Mouse (Mus musculus) lung, embryonic 15.5 days (tissue): Measurements from ENCODE around the gene 2310030G06Rik. TPM values are rescaled to one million over a fixed set of nuclear protein-coding genes. Genes with fewer than 3 reads are reported as not detected.

ENCODE experiments used
- ATAC-seq: fragments of 200-750 bp; cut with Nextera tagmentation; 2 replicates; pipeline ENCODE4 v1.8.0; 2017; ENCODE audit warnings: moderate number of reproducible peaks, borderline replicate concordance; ENCODE audit not compliant: low FRiP score, low TSS enrichment; ENCODE audit errors: extremely low read depth
- H3K27ac ChIP-seq: fragments of 300-500 bp; sonication (generic); 2 replicates; pipeline ENCODE4 v1.5.1; 2015; ENCODE audit warnings: moderate library complexity, mild to moderate bottlenecking, inconsistent platforms
- H3K27me3 ChIP-seq: fragments of 300-500 bp; sonication (generic); 2 replicates; pipeline ENCODE4 v1.6.1; 2015; ENCODE audit warnings: inconsistent platforms
- H3K36me3 ChIP-seq: fragments of 300-500 bp; sonication (generic); 2 replicates; pipeline ENCODE4 v1.6.1; 2015; ENCODE audit warnings: inconsistent platforms
- H3K4me1 ChIP-seq: fragments of 300-500 bp; sonication (generic); 2 replicates; pipeline ENCODE4 v1.6.1; 2015; ENCODE audit warnings: inconsistent platforms
- H3K4me2 ChIP-seq: fragments of 300-500 bp; sonication (generic); 2 replicates; pipeline ENCODE4 v1.6.1; 2015; ENCODE audit warnings: inconsistent platforms, mild to moderate bottlenecking, moderate library complexity
- H3K4me3 ChIP-seq: fragments of 300-500 bp; sonication (generic); 2 replicates; pipeline ENCODE4 v1.5.1; 2015; ENCODE audit warnings: mild to moderate bottlenecking, inconsistent platforms
- H3K9ac ChIP-seq: fragments of 300-500 bp; sonication (generic); 2 replicates; pipeline ENCODE4 v1.6.1; 2015; ENCODE audit warnings: inconsistent platforms
- H3K9me3 ChIP-seq: fragments of 300-500 bp; sonication (generic); 2 replicates; pipeline ENCODE4 v1.6.1; 2016; ENCODE audit warnings: inconsistent platforms
- WGBS: fragments of 180-500 bp; shearing (Covaris S2); methylation state at CpG from one replicate; pipeline ENCODE4 v1.1.7; 2015; 5-methylcytosine and 5-hydroxymethylcytosine counted together
- polyA plus RNA-seq: library from polyadenylated mRNA; unstranded; fragments of >200 nt; fragmentation: Nextera tagmentation; extraction: Ambion mirVana; gene quantifications from 2 replicates; pipeline ENCODE4 v1.2.1, GENCODE M21; 2015

Gene 2310030G06Rik
- polyA plus RNA-seq, result 13.2 and 16.2 TPM in 2 replicates

- peak within 1 kb of the TSS; percentile 57 for H3K4me2 ChIP-seq
- H3K27ac ChIP-seq, result peak within 1 kb of the TSS; percentile 91
- peak within 1 kb of the TSS; percentile 41 for H3K9ac ChIP-seq
- H3K4me3 ChIP-seq, result peak within 1 kb of the TSS; percentile 41
- H3K4me1 ChIP-seq, result peaks cover 16% of the 10 kb centered on the region; the same call in 1 of the 2 replicates
- no peaks in the 10 kb centered on the region for H3K9me3 ChIP-seq
- H3K36me3 ChIP-seq, result no peaks in the 10 kb centered on the region
- peak; percentile 77; the same call in 1 of the 2 replicates for ATAC-seq
- no peaks in the 10 kb centered on the region for H3K27me3 ChIP-seq
- 1% methylated on average over 19 of the region's 19 CpGs for WGBS
These were observed at the start of gene 2310030G06Rik for GRCm38 (mm10) chr9:50746214-50746677. Gene 2310030G06Rik, minus strand, starts transcription at chr9:50746536.

GRCm38 (mm10) chr9:50795266-50795665 lies 48.9 kb upstream of the 2310030G06Rik start:
- Histone ChIP-seq H3K27me3 (no peaks in the 10 kb centered on the region), H3K27ac (no peak overlapping the region), H3K4me3 (no peak overlapping the region), H3K4me2 (no peak overlapping the region), H3K36me3 (peaks cover 24% of the 10 kb centered on the region), H3K9me3 (no peaks in the 10 kb centered on the region), H3K9ac (no peak overlapping the region), H3K4me1 (no peaks in the 10 kb centered on the region)
- 92% methylated on average over 3 of the region's 3 CpGs for whole genome bisulfite sequencing
- ATAC-seq, result no peak

GRCm38 (mm10) chr9:50782155-50782554 lies 35.8 kb upstream of the 2310030G06Rik start:
- H3K4me1 ChIP-seq, result no peaks in the 10 kb centered on the region
- no peak overlapping the region for H3K4me3 ChIP-seq
- no peak overlapping the region for H3K4me2 ChIP-seq
- 71% methylated on average over 2 of the region's 2 CpGs for WGBS
- no peaks in the 10 kb centered on the region for H3K9me3 ChIP-seq
- no peak overlapping the region for H3K27ac ChIP-seq
- no peak overlapping the region for H3K9ac ChIP-seq
- peaks cover 74% of the 10 kb centered on the region for H3K36me3 ChIP-seq
- no peaks in the 10 kb centered on the region for H3K27me3 ChIP-seq
- ATAC-seq, result no peak

- H3K27me3 ChIP-seq, result no peaks in the 10 kb centered on the region
- no peak for ATAC-seq
- peaks cover 32% of the 10 kb centered on the region for H3K36me3 ChIP-seq
- peak overlapping the region; percentile 77 for H3K4me2 ChIP-seq
- H3K9ac ChIP-seq, result peak overlapping the region; percentile 89
- WGBS, result 52% methylated on average over 11 of the region's 11 CpGs
- H3K9me3 ChIP-seq, result no peaks in the 10 kb centered on the region
- peaks cover 19% of the 10 kb centered on the region for H3K4me1 ChIP-seq
- H3K4me3 ChIP-seq, result peak overlapping the region; percentile 89
- no peak overlapping the region for H3K27ac ChIP-seq
These were observed 29.9 kb upstream of the 2310030G06Rik start for GRCm38 (mm10) chr9:50776162-50776760.

GRCm38 (mm10) chr9:50775662-50776126 lies 29.4 kb upstream of the 2310030G06Rik start:
- under 1% methylated on average over 22 of the region's 30 CpGs for WGBS
- Histone ChIP-seq H3K27me3 (no peaks in the 10 kb centered on the region), H3K36me3 (peaks cover 29% of the 10 kb centered on the region), H3K4me1 (peaks cover 19% of the 10 kb centered on the region), H3K27ac (0 out of 2 replicates have a peak overlapping the region, but pooled peaks have one; percentile 80), H3K4me2 (peak overlapping the region; percentile 77), H3K4me3 (peak overlapping the region; percentile 89), H3K9ac (peak overlapping the region; percentile 89), H3K9me3 (no peaks in the 10 kb centered on the region)
- peak; percentile 63; the same call in 1 of the 2 replicates for ATAC-seq

- Histone ChIP-seq H3K27me3 (no peaks in the 10 kb centered on the region), H3K4me2 (peak within 1 kb of the TSS; percentile 77), H3K36me3 (peaks cover 25% of the 10 kb centered on the region), H3K4me3 (peak within 1 kb of the TSS; percentile 89), H3K27ac (peak within 1 kb of the TSS; percentile 80), H3K9ac (peak within 1 kb of the TSS; percentile 89), H3K4me1 (peaks cover 19% of the 10 kb centered on the region), H3K9me3 (no peaks in the 10 kb centered on the region)
- WGBS, result under 1% methylated on average over 47 of the region's 51 CpGs
- peak; percentile 83 for ATAC-seq
These were observed 28.8 kb upstream of the 2310030G06Rik start, which contains the start of the genes Alg9 and 1110032A03Rik for GRCm38 (mm10) chr9:50774991-50775612. Gene Alg9, plus strand, starts transcription at chr9:50775019. Gene 1110032A03Rik, minus strand, starts transcription at chr9:50775520.

- Histone ChIP-seq H3K27ac (no peak overlapping the region), H3K9me3 (no peaks in the 10 kb centered on the region), H3K27me3 (no peaks in the 10 kb centered on the region), H3K9ac (no peak overlapping the region), H3K36me3 (peaks cover 16% of the 10 kb centered on the region), H3K4me2 (peak overlapping the region; percentile 77), H3K4me3 (0 out of 2 replicates have a peak overlapping the region, but pooled peaks have one; percentile 89), H3K4me1 (peaks cover 26% of the 10 kb centered on the region)
- WGBS, result 62% methylated on average over 4 of the region's 4 CpGs
- no peak for ATAC-seq
These were observed 27.7 kb upstream of the 2310030G06Rik start for GRCm38 (mm10) chr9:50774026-50774462.

- no peak overlapping the region for H3K4me2 ChIP-seq
- ATAC-seq, result no peak
- H3K27ac ChIP-seq, result no peak overlapping the region
- H3K9me3 ChIP-seq, result no peaks in the 10 kb centered on the region
- WGBS, result 77% methylated on average over 2 of the region's 2 CpGs
- peaks cover 9% of the 10 kb centered on the region for H3K36me3 ChIP-seq
- H3K27me3 ChIP-seq, result no peaks in the 10 kb centered on the region
- no peak overlapping the region for H3K4me3 ChIP-seq
- no peak overlapping the region for H3K9ac ChIP-seq
- peaks cover 29% of the 10 kb centered on the region for H3K4me1 ChIP-seq
These were observed 23.7 kb upstream of the 2310030G06Rik start for GRCm38 (mm10) chr9:50770011-50770410.

GRCm38 (mm10) chr9:50768107-50769002 lies 22.0 kb upstream of the 2310030G06Rik start, which contains the start of gene Fdxacb1:
Gene Fdxacb1, plus strand, starts transcription at chr9:50768236.
- H3K27me3 ChIP-seq, result no peaks in the 10 kb centered on the region
- peak within 1 kb of the TSS; percentile 65 for H3K4me3 ChIP-seq
- H3K9me3 ChIP-seq, result no peaks in the 10 kb centered on the region
- H3K27ac ChIP-seq, result peak within 1 kb of the TSS; percentile 93
- 3% methylated on average over 59 of the region's 59 CpGs for WGBS
- H3K36me3 ChIP-seq, result peaks cover 9% of the 10 kb centered on the region
- H3K9ac ChIP-seq, result peak within 1 kb of the TSS; percentile 68
- peak within 1 kb of the TSS; percentile 80 for H3K4me2 ChIP-seq
- ATAC-seq, result peak; percentile 98
- peaks cover 18% of the 10 kb centered on the region for H3K4me1 ChIP-seq

GRCm38 (mm10) chr9:50767531-50768106 lies 21.3 kb upstream of the 2310030G06Rik start:
- Histone ChIP-seq H3K9ac (peak overlapping the region; percentile 68), H3K4me3 (peak overlapping the region; percentile 65), H3K4me2 (peak overlapping the region; percentile 80), H3K27ac (peak overlapping the region; percentile 93), H3K27me3 (no peaks in the 10 kb centered on the region), H3K4me1 (peaks cover 18% of the 10 kb centered on the region), H3K9me3 (no peaks in the 10 kb centered on the region), H3K36me3 (peaks cover 9% of the 10 kb centered on the region)
- no peak; the same call in 1 of the 2 replicates for ATAC-seq
- 3% methylated on average over 17 of the region's 17 CpGs for WGBS

- WGBS, result 47% methylated on average over 1 of the region's 1 CpGs
- no peak overlapping the region for H3K27ac ChIP-seq
These were observed 17.0 kb upstream of the 2310030G06Rik start for GRCm38 (mm10) chr9:50763331-50763730.

More at GRCm38 (mm10) chr9:50763331-50763730, 17.0 kb upstream of the 2310030G06Rik start:
- Histone ChIP-seq H3K36me3 (no peaks in the 10 kb centered on the region), H3K4me3 (no peak overlapping the region), H3K4me1 (peaks cover 9% of the 10 kb centered on the region; the same call in 1 of the 2 replicates), H3K9me3 (no peaks in the 10 kb centered on the region), H3K4me2 (no peak overlapping the region), H3K9ac (no peak overlapping the region), H3K27me3 (no peaks in the 10 kb centered on the region)
- ATAC-seq, result no peak
